Mouse (Mus musculus) gastrocnemius, postnatal 36 days (tissue): Measurements from ENCODE around the gene Prr13. TPM values are rescaled to one million over a fixed set of nuclear protein-coding genes. Genes with fewer than 3 reads are reported as not detected.

ENCODE experiments used
- DNase-seq, 2 experiments: peaks; one replicate each; pipeline ENCODE4 v3.0.0; 2022
- intact Hi-C: fragments of 180-260 bp; cut with DNase I; formaldehyde crosslinking; loops from one replicate; pipeline ENCODE4 v1.15.1; 2025
- long read RNA-seq, 2 experiments: library from polyadenylated mRNA; stranded (forward); transcript quantifications; one replicate each; pipeline ENCODE4 v2.0.0; 2021
- total RNA-seq, 2 experiments: library from RNA; stranded (reverse); gene quantifications; 2 replicates each; pipeline ENCODE4 v1.2.3; 2021

Gene Prr13
- total RNA-seq, result 10 to 100 TPM; 13.4 to 13.7 TPM
- long read RNA-seq, experiment 1, transcript Prr13-204 (4 exons, 1,055 nt), result major isoform, 22 of 43 reads
- long read RNA-seq, experiment 1, transcript Prr13-201 (5 exons, 1,224 nt), result minor isoform, 15 of 43 reads
- long read RNA-seq, experiment 1, partial matches to known transcripts, result 2 of 43 reads
- long read RNA-seq, experiment 1, other reads (novel, unspliced or antisense), result 1 of 43 reads
- long read RNA-seq, experiment 2, transcript Prr13-201 (5 exons, 1,224 nt), result major isoform, 17 of 31 reads
- long read RNA-seq, experiment 2, transcript Prr13-204 (4 exons, 1,055 nt), result minor isoform, 11 of 31 reads
- long read RNA-seq, experiment 2, partial matches to known transcripts, result 3 of 31 reads
- long read RNA-seq, experiment 2, other reads (novel, unspliced or antisense), result 0 of 31 reads

DNA sequence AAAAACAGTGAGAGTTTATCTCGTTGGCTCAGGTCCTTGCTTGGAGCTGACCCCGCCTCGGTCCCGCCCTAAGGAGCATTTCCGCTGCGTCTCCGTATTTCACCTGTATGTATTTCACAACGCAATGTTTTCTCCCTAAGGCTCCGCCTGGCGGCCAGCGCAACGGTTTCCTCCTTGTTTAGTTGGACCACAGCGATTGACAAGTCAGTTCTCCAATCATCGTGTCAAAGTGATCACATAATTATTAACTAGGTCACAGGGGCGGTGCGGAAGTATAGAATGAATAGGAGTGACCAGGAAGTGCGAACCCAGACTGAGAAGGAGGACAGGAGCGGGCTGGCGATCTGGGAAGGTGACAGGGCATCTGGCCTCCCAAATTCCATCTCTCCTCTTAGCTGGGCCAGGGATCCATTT lies at the start of gene Prr13:
Gene Prr13, plus strand, starts transcription at position 125 of the 414 bp plus-strand sequence.
- intact Hi-C loops, result no loop called here
- DNase-seq, result peak; percentile 75 to 87

DNA sequence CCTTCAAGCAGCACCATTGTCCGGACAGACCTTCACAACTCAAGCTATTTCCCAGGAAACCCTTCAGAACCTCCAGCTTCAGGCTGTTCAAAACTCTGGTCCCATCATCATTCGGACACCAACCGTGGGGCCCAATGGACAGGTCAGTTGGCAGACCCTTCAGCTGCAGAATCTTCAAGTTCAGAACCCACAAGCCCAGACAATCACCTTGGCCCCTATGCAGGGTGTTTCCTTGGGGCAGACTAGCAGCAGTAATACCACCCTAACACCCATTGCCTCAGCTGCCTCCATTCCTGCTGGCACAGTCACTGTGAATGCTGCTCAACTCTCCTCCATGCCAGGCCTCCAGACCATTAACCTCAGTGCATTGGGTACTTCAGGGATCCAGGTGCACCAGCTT lies 49.5 kb upstream of the Prr13 start:
- DNase-seq, result no peak
- intact Hi-C loops, result no loop called here

DNA sequence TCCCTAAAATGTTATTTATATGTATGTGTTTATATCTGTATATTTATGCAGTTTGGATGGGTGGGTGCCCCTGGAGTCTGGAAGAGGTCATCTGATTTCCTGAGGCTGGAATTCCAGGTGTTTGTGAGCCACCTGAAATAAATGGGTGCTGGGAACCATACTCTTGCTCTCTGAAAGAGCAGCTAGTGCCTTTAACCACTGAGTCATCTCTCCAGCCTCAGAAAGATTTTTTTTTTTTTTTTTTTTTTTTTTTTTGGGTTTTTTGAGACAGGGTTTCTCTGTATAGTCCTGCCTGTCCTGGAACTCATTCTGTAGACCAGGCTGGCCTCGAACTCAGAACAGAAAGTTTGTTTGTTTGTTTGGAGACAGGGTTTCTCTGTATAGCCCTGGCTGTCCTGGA lies 47.8 kb upstream of the Prr13 start:
- no peak for DNase-seq
- intact Hi-C loops, result no loop called here

DNA sequence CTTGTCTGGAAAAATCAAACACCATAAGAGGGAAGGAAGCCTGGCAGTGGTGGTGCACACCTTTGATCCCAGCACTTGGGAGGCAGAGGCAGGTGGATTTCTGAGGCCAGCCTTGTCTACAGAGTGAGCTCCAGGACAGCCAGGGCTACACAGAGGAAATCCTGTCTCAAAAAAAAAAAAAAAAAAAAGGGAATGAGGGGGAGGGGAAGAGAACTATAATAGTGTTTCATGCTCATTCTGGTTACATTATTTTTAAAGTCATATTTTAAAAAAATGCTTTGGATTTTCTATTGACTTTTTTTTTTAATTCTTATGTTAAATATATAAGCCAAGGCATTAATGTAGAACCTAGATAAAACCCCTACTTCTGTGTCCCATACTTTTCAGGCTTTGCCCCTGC lies 45.1 kb upstream of the Prr13 start:
- no peak for DNase-seq
- intact Hi-C loops, result no loop called here

DNA sequence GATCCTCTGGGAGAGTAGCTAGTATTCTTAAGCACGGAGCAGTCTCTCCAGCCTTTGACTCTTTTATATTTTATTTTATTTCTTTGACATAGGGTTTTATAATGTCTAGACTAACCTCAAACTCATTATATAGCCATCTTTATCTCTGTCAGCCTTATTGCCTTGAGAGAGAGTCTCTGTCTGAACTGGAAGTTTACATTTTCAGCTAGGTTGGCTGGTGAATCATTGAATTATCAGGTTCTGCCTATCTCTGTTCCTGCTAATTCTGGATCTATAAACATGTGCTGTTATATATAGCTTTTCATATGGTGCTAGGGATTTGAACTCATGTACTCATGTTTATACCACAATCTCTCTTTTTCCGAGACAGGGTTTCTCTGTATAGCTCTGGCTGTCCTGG lies 41.3 kb upstream of the Prr13 start:
- no peak for DNase-seq
- intact Hi-C loops, result no loop called here

DNA sequence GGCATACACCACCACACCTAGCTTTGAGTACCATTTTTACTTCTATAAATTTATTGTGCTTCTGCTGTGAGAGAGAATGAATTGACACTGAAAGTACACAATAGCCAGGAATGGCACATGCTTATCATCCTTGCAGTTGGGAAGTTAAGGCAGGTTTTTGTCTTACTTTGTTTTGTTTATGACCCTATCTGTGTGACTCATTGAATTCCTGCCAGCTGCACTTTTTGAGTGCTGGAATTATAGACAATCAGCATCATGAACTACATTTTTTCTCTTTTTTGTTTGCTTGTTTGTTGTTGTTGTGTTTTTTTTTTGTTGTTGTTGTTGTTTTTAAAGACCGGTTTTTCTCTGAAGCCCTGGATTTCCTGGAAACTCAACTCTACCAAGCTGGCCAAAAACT lies 37.8 kb upstream of the Prr13 start:
- intact Hi-C loops, result no loop called here
- no peak for DNase-seq

DNA sequence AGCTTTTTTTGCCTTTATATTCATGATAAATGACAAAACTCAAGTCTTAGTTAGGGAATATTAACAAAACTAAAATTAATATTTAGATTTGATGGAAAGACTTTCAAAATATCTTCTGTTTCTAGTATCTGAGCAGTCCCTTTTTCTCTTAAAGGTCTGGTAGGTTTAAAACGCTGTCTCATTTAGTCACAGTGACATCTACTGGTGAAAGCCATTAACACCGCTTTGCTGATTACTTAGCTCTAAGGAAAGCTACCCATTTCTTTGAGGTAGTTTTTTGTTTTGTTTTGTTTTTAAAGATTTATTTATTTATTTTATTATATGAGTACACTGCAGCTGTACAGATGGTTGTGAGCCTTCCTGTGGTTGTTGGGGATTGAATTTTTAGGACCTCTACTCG lies 37.4 kb upstream of the Prr13 start:
- intact Hi-C loops, result no loop called here
- DNase-seq, result no peak

DNA sequence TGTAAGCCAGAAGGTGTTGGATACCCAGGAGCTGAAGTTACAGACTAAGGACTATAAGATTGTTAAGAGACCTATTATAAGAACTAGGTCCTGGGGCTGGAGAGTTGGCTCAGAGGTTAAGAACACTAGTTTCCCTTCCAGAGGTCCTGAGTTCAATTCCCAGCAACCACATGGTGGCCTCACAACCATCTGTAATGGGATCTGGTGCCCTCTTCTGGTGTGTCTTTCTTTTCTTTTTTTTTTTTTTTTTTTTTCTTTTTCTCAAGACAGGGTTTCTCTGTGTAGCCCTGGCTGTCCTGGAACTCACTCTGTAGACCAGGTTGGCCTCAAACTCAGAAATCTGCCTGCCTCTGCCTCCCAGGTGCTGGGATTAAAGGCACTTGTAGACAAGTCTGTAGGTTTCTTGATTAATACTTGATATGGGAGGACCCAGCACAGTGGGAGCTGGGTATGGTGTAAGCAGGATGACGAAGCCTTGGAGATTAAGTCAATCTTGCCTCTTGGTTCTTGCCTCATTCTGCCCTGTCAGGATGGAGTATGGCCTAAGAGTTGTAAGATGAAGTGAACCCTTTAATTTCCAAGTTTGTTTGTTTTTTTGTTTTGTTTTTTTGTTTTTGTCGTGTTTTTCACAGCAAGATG lies 35.1 kb upstream of the Prr13 start:
- intact Hi-C loops, result no loop called here
- no peak for DNase-seq

DNA sequence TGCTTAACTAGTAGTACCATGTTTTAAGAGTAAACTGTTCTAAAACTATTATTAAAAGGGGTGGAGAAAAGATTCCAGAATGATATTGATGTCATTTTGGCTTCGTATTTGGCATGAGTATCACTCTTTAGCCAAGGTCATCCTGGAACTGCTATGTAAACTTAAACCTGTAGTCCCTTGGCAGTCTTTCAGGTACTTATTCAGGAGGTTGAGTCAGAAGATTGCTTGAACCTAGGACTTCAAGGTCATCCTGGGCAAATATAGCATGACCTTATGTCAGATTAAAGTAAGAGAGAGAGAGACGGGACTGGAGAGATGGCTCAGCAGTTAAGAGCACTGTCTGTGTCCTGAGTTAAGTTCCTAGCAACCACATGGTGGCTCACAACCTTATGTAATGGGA lies 34.2 kb upstream of the Prr13 start:
- intact Hi-C loops, result no loop called here
- no peak for DNase-seq

DNA sequence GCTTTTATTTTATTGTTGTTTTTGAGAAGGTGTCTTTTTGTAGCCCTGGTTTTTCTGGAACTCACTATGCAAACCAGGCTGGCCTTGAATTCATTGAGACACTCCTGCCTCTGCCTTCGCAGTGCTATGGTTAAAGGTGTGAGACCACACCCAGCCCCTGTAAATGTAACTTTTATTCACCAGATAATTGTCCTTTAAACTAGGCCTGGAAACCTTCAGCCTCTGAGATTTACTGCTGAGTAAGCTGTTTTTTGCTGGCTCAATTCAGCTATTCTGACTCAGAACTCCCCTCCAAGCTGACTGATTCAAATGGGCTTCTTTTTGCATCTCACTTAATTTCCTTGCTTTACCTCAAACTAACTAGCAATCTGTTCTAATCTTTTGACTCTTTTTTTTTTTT lies 31.9 kb upstream of the Prr13 start:
- no peak for DNase-seq
- intact Hi-C loops, result no loop called here

DNA sequence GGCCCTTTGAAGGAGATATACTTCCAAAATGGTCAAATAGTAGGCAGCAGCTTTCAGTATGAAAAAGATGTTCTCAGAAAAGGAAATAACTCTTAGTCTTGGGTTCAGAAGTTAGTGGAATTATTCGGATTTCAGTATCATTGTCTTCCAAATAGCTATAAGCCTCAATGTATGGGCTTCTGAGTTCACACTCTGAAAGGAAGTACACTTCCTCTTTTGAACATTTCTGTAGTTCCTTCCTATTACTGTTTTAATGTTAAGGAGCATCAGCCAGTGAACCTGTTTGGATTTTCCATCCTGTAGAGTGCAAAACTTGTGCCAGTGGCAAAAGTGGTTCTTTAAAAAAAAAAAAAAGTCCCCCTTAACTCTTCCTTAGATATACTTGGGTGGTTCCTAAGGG lies 26.8 kb upstream of the Prr13 start:
- intact Hi-C loops, result no loop called here
- DNase-seq, result no peak

DNA sequence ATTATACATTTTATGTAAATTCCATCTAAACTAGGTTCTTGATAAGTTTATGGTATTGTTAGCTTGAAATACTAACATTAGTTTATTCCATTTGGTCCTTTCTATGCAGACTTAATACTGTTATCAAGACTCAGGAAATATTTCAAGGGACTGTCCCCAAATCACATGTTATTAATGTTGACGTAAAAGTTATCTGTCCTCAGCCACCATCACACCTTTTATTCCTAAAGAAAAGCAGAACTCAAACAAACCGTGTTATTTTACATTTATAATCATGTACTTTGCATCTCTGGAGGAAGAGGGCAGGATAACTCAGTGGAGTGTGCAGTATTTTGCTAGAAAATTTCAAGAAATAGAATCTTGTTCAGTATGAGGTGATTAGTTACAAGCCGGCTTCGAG lies 25.7 kb upstream of the Prr13 start:
- intact Hi-C loops, result no loop called here
- no peak for DNase-seq

DNA sequence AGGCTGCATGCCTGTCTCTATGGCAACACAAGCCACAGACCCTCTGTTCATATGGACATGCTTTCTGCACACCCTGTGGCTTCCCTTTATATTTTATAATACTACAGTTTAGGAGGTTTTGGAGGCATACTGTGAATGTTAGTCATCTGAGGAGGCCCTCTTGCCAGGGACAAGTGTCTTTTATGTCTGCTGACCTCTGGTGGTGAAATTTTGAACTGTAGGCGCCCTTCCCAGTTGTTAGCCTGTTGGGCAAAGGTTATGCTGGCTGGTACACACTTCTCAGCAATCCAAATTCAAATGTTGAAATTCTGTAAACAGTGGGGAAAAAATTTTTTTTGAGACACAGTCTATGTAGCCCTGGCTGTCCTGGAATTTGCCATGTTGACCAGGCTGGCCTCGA lies 16.3 kb upstream of the Prr13 start:
- peak; percentile 78 to 79 for DNase-seq
- intact Hi-C loops, result no loop called here

DNA sequence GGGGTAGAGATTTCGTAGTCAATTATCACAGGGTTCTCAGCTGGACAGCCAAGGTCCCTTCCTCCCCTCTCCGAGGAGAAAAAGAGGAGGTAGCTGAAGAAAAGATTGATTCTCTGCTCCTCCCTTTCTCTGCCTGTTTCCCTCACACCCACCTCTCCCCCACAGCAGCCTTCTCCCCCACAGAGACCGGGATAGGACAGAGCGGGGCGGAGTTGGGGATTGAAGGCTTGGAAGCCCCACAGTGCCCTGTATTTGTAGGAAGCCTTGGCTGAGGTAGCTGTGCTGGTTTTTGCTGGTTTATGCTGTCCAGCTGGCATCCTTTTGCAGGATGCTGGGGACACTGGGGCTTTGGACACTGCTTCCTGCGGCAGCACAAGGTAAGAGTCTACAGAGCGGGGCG lies 13.7 kb upstream of the Prr13 start, which contains the start of gene Amhr2:
Gene Amhr2, plus strand, starts transcription at position 222 of the 400 bp plus-strand sequence.
- intact Hi-C loops, result no loop called here

DNA sequence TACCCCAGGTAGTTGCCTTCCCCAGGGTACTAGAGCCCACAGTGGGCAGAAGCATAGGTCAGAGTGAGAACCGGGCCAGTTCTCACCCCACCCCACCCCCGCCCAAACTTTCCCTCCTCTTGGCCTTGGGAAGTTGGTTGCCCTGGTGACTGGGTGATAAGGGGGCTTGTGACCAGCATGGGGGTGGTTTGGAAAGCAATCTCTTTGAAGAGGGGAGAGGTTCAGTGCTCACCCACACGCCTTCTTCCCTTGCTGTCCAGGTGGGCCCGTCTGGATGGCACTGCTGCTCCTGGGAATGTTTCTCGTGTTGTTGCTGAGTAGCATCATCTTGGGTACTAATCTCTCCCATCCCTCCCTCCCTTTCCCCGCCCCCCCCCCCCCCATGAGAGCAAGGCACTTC lies 12.4 kb upstream of the Prr13 start:
- intact Hi-C loops, result loop anchor here (2.0 kb wide), 1 partner anchor 64 kb away; no protein-coding TSS in a partner anchor
- no peak for DNase-seq

More for the DNA sequence above, 13.7 kb upstream of the Prr13 start, which contains the start of gene Amhr2:
- no peak for DNase-seq

DNA sequence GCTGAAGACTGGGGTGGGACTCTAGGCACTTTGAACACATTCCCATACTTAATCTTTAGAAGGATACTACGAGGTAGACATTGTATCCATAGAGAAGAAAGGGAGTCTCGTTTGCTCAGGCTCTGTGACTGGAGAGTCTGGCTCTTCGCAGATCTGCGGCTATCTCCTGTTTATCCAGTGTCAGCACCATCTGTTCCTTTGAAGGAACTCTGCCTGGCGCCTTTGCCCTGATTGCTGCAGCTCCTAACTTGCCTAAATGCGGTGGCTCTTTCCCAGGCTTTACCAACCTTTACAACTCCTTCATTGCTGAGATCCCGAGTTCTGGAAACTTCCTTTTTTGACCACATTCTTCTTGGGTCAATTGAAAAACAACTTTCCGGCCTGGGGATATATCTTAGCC lies 9.5 kb upstream of the Prr13 start:
- intact Hi-C loops, result no loop called here
- no peak for DNase-seq

DNA sequence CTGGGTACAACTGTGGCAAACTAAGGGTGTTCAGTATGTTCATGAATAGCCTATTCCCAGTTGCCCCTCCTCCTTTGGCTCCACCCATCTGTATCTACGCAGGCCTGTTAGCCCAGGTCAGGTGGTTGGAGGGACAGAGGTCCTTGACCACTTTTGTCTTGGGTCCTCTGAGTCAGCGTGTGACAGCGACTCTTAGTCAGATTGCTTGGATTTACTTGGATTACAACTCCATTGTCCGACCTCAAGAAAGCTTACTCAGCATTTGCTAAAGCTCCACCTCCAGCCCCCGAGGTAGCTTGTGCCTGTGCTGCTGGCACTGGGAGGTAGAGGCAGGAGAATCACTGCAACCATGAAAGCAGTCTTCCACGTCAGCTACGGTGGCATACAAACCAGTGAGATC lies 7.9 kb upstream of the Prr13 start:
- no peak for DNase-seq
- intact Hi-C loops, result no loop called here

DNA sequence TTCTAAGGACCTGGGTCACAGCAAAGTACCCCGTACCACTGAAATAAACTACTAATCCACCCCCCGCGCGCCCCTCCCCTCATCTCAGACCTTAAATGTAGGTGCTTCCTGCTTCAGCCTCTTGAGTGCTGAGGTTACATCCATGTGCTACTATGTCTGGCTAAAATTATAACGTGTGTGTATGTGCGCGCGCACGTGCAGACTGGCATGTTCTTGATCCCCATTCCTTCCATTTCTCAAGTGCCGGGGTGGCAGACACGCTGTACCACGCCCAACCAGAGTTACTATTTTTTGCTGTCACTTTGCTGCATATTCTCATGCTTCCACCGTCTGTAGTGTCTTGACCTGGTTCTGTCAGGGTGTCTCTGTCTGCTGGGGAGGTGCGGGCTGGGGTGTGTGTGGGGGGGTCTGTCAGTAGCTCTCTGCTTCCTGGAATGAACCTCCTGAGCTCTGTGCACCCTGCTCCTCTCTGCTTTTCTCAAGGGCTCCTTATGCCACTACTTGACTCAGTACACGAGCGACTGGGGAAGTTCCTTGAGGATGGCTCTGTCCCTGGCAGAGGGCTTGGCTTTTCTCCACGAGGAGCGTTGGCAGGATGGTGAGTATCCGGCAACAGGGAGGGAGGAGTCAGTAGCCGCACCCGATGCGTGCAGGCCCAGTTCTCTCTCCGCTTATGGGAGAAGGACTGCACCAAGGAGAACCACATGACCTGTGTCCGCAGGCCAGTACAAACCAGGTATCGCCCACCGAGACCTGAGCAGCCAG lies 7.0 kb upstream of the Prr13 start:
- DNase-seq, result peak in 1 of 2 experiments; percentile 36

DNA sequence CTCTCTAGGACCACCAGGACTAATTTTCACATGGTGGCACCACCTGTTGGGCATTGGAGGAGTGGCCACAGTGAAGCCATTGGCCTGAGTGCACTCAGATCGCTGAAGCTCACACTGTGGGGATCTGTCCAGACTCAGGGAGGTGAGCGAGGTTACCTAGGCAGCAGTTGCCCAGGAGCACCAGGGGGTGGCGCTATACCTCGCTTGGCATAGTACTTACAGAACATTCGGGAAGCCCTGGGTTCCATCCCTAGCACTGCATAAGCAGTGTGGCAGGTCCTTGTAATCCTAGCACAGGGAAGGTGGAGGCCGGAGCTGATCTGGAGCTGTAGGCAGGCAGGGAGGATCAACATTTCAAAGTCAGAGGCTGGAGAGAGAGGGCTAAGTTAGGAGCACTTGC lies 2.8 kb upstream of the Prr13 start:
- no peak for DNase-seq
- intact Hi-C loops, result no loop called here

More for the DNA sequence above, 7.0 kb upstream of the Prr13 start:
- intact Hi-C loops, result no loop called here

DNA sequence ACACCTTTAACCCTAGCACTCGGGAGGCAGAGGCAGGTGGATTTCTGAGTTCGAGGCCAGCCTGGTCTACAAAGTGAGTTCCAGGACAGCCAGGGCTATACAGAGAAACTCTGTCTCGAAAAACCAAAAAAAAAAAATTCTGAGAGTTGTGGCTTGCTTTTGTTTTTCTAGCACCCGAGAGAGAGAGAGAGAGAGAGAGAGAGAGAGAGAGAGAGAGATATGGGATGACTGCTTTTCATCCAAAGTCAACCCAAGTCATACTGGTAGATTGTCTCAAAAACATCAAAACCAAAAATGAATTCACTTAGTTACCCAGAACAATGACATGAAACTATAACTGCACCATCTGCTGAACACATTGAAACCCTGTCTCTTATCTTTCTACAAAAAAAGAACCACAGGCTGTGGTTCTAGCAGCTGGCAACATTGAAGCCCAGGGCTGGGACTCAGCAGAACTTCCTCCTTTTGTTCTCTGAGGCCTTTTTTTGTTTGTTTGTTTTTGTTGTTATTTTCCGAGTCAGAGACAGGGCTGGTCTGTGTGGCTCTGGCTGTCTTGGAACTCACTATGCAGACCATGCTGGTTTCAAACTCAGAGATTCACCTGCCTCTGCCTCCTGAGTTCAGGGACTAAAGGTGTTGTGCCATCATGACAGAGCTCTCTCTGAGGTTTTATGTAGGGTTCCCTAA lies 635 bp upstream of the Prr13 start:
- intact Hi-C loops, result no loop called here
- DNase-seq, result no peak

DNA sequence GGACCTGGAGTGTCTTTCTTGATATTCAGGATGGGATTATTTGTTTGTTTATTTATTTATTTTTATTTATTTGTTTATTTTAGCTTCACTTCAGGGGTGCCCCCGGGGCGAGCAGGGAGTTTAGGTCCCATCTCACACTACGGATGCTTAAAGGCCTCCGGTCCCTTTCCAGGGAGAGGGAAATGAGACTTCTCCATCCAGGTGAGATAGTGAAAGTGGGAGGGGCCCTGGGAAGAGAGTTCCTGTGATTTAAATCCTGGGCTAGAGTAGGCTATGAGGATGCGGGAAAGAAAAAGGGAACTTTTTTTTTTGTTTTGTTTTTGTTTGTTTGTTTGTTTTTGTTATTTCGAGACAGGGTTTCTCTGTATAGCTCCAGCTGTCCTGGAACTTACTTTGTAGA lies 553 bp downstream of the Prr13 start:
- intact Hi-C loops, result no loop called here

More for the DNA sequence above, 553 bp downstream of the Prr13 start:
- DNase-seq, result no peak
